Mouse (Mus musculus) inflammation-experienced regulatory T-cells, adult 6 months (primary cell): Measurements from ENCODE around the gene Rffl. TPM values are rescaled to one million over a fixed set of nuclear protein-coding genes. Genes with fewer than 3 reads are reported as not detected.

Experiments
- ATAC-seq: one replicate; pipeline ENCODE4 v1.8.0; 2017
- polyA plus RNA-seq, 3 experiments: library from polyadenylated mRNA; unstranded; fragments of 100-300 nt; shearing (Covaris generic); gene quantifications; one replicate each; pipeline ENCODE4 v1.2.1; 2017

Rffl gene
- polyA plus RNA-seq, 3 experiments from 2014 or later: 6.0 to 10.1 (median 9.1) TPM

DNA sequence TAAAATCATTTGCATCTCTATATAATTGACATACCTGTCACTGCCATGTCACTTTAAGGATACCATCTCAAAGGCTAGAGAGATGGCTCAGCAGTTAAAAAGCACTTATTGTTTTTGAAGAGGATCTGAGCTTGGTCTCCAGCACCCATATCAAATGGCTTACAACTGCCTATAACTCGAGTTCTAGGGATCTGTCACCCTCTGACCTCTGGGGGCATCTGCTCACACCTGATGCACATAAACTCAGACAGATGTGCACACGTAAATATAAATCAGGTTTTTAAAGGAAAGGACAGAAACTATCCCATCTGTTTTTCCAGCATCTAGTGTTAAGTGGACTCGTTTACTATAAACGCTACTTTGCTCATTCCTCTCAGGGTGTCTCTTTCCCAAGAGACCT, 107.7 kb downstream of the Rffl start:
- ATAC-seq: no peak

DNA sequence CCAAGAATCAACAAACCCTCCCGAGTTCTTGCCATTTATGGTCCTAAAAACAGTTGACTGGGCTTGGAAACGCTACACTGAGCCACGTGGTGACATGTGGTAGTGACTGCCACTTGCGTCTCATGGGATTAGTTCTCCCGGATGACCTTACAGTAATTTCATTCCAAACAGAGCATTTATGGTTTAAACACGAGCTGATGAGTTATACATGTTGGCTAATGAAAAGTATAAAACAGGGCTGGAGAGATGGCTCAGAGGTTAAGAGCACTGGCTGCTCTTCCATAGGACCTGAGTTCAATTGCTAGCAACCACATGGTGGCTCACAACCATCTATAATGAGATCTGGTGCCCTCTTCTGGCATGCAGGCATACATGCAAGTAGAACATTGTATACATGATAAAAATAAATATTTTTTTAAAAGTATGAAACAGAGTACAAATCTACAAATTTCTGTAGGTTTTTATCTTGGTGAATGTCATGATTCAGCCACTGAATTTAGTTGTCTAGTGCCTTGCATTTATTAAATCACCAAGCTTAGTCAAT, 108.7 kb downstream of the Rffl start:
- ATAC-seq: no peak

DNA sequence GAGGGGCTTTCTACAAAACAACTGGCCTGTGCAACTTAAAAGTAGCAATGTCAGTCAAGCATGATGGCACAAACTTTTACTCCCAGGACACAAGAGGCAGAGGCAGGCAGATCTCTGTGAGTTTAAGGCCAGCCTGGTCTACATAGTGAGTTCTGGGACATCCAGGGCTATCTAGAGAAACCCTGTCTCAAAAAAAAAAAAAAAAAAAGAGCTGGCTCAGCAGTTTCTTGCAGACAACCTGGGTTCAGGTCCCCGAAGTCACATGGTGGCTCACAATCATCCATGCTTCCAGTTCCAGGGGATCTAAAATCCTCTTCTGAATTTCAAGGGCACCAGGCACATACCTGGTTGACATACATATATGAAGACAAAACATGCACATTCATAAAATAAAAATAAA, 115.1 kb downstream of the Rffl start:
- no peak for ATAC-seq

Other genes with a start within 250 kb of the Rffl start
- under 1 TPM in 2 of 3 experiments, not detected in 1; 0.32 to 0.42 TPM for gene Cct6b, start 106.9 kb downstream of the Rffl start, polyA plus RNA-seq
- gene Zfp830, start 106.9 kb downstream of the Rffl start, polyA plus RNA-seq: 10 to 100 TPM; 28.4 to 41.9 (median 31.8) TPM
- 10 to 100 TPM; 14.6 to 22.5 (median 21.1) TPM for gene Lig3, start 90.1 kb downstream of the Rffl start, polyA plus RNA-seq
- gene Rad51d, start 19.4 kb upstream of the Rffl start, polyA plus RNA-seq: 10 to 100 TPM; 25.9 to 32.4 (median 30.9) TPM
- not detected for gene Fndc8, start 20.9 kb upstream of the Rffl start, polyA plus RNA-seq
- 10 to 100 TPM; 17.9 to 56.0 (median 48.0) TPM for gene Nle1, start 37.2 kb upstream of the Rffl start, polyA plus RNA-seq
- gene Unc45b, start 39.3 kb upstream of the Rffl start, polyA plus RNA-seq: under 1 TPM in 1 of 3 experiments, not detected in 2; 0.25 TPM
- gene Slfn5, start 80.1 kb upstream of the Rffl start, polyA plus RNA-seq: 10 to 100 TPM; 18.0 to 28.9 (median 27.4) TPM
- gene Slfn9, start 120.6 kb upstream of the Rffl start, polyA plus RNA-seq: 10 to 100 TPM; 23.0 to 30.8 (median 23.2) TPM
- 10 to 100 TPM; 52.4 to 79.0 (median 67.6) TPM for gene Slfn8, start 149.6 kb upstream of the Rffl start, polyA plus RNA-seq
- gene Slfn2, start 193.9 kb upstream of the Rffl start, polyA plus RNA-seq: 100 to 1,000 TPM; 817 to 952 (median 818) TPM
- 100 to 1,000 TPM; 143 to 239 (median 228) TPM for gene Slfn1, start 245.6 kb upstream of the Rffl start, polyA plus RNA-seq